Mouse (Mus musculus) kidney, embryonic 14.5 days (tissue): ENCODE measurements at regions not wholly inside any gene's neighbourhood (a gene's known extent, or its start where the extent isn't known, plus 50 kb on each side); places are given as distances from the start of the nearest gene placed in this dataset.

Source experiments
- ATAC-seq: fragments of 200-750 bp; cut with Nextera tagmentation; 2 replicates; pipeline ENCODE4 v1.8.0; 2017; ENCODE audit warnings: moderate number of reproducible peaks, mild to moderate bottlenecking, moderate TSS enrichment, moderate library complexity; ENCODE audit not compliant: low FRiP score, low TSS enrichment
- H3K27ac ChIP-seq: fragments of 300-500 bp; sonication (generic); 2 replicates; pipeline ENCODE4 v1.5.1; 2014; ENCODE audit warnings: low read depth, mild to moderate bottlenecking, low read length, moderate library complexity, mixed read lengths
- H3K27me3 ChIP-seq: fragments of 300-500 bp; sonication (generic); 2 replicates; pipeline ENCODE4 v1.6.1; 2014; ENCODE audit warnings: mild to moderate bottlenecking, low read length; ENCODE audit not compliant: control insufficient read depth, insufficient read depth
- H3K36me3 ChIP-seq: fragments of 300-500 bp; sonication (generic); 2 replicates; pipeline ENCODE4 v1.6.1; 2014; ENCODE audit warnings: low read length, mixed read lengths; ENCODE audit not compliant: control insufficient read depth, insufficient read depth
- H3K4me1 ChIP-seq: fragments of 300-500 bp; sonication (generic); 2 replicates; pipeline ENCODE4 v1.6.1; 2014; ENCODE audit warnings: low read length, mixed read lengths; ENCODE audit not compliant: control insufficient read depth, insufficient read depth
- H3K4me2 ChIP-seq: fragments of 300-500 bp; sonication (generic); replicated peaks from 2 replicates; pipeline ENCODE4 v1.6.1; 2014; ENCODE audit warnings: low read depth, mild to moderate bottlenecking, low read length
- H3K4me3 ChIP-seq: fragments of 300-500 bp; sonication (generic); 2 replicates; pipeline ENCODE4 v1.5.1; 2014; ENCODE audit warnings: mild to moderate bottlenecking, low read length
- H3K9ac ChIP-seq: fragments of 300-500 bp; sonication (generic); 2 replicates; pipeline ENCODE4 v1.6.1; 2014; ENCODE audit warnings: low read depth, mild to moderate bottlenecking, low read length, moderate library complexity
- H3K9me3 ChIP-seq: fragments of 300-500 bp; sonication (generic); 2 replicates; pipeline ENCODE4 v1.6.1; 2016; ENCODE audit warnings: low read length; ENCODE audit not compliant: control insufficient read depth
- WGBS: fragments of 180-500 bp; shearing (Covaris S2); extraction: QIAGEN DNeasy Blood & Tissue Kit; methylation state at CpG from one replicate; pipeline ENCODE4 v1.1.7; 2014; 5-methylcytosine and 5-hydroxymethylcytosine counted together

DNA sequence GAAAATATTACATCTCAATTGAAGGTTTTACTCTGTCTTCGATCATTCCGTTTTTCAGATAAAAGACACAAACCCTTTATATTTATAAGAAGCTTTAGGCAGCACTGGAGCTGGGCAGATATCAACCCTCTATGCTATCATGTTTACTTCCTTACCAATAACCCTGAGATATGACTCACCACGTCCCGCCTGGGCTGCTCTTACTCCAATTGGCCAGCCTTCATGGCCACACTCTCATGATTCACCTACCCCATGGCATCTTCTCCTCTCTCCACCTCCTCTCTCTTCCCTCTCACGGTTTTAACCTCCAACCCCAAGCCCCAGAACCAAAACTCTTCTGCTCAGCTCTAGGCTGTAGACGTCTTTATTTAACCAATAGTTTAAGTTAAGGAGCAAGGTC, 171.9 kb upstream of the Ubl3 start:
- 83% methylated on average over 6 of the region's 6 CpGs for WGBS
- no peak overlapping the region for H3K9ac ChIP-seq
- no peak overlapping the region for H3K4me2 ChIP-seq
- no peak for ATAC-seq
- H3K27me3 ChIP-seq: no peaks in the 10 kb centered on the region
- 0 out of 2 replicates have a peak, but pooled peaks cover 2% of the 10 kb centered on the region for H3K9me3 ChIP-seq
- no peak overlapping the region for H3K4me3 ChIP-seq
- H3K36me3 ChIP-seq: no peaks in the 10 kb centered on the region
- no peaks in the 10 kb centered on the region for H3K4me1 ChIP-seq
- H3K27ac ChIP-seq: no peak overlapping the region

GRCm38 (mm10) chr5:148723677-148724227, 171.2 kb upstream of the Ubl3 start:
- ATAC-seq: no peak
- H3K9ac ChIP-seq: no peak overlapping the region

GRCm38 (mm10) chr5:148720604-148721003, 168.0 kb upstream of the Ubl3 start:
- ATAC-seq: no peak
- Histone ChIP-seq H3K27ac (no peak overlapping the region), H3K4me3 (no peak overlapping the region), H3K4me1 (no peaks in the 10 kb centered on the region), H3K4me2 (no peak overlapping the region), H3K36me3 (no peaks in the 10 kb centered on the region), H3K9me3 (peaks cover 3% of the 10 kb centered on the region; the same call in 1 of the 2 replicates), H3K27me3 (no peaks in the 10 kb centered on the region), H3K9ac (no peak overlapping the region)
- WGBS: 95% methylated on average over 5 of the region's 5 CpGs

More at GRCm38 (mm10) chr5:148723677-148724227, 171.2 kb upstream of the Ubl3 start:
- H3K9me3 ChIP-seq: 0 out of 2 replicates have a peak, but pooled peaks cover 2% of the 10 kb centered on the region
- H3K27me3 ChIP-seq: no peaks in the 10 kb centered on the region
- H3K4me1 ChIP-seq: no peaks in the 10 kb centered on the region
- WGBS: 91% methylated on average over 11 of the region's 11 CpGs
- H3K36me3 ChIP-seq: no peaks in the 10 kb centered on the region
- no peak overlapping the region for H3K27ac ChIP-seq
- H3K4me2 ChIP-seq: no peak overlapping the region
- H3K4me3 ChIP-seq: no peak overlapping the region

DNA sequence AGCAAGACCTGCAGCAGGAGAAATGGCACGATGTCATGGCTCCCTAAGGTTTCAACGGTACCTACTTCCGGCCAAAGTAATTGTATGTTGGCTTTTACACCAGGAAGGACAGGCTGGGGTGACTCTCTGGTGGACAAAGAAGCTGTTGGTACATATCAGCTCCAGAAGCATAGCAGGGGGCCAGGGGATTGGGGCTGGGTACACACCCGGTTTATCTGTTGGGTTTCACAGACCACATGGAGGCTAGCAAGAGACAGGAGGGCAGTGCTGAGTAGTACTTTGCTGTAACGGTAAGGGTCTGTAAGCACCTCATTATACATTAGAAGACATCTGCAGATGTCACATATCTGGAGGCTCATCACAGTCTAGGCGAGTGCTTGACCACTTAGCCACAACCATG, 164.0 kb upstream of the Ubl3 start:
- H3K4me1 ChIP-seq: no peaks in the 10 kb centered on the region
- H3K27me3 ChIP-seq: no peaks in the 10 kb centered on the region
- no peak overlapping the region for H3K9ac ChIP-seq
- H3K27ac ChIP-seq: no peak overlapping the region
- H3K4me2 ChIP-seq: no peak overlapping the region
- 89% methylated on average over 6 of the region's 6 CpGs for WGBS
- no peak for ATAC-seq
- peaks cover 3% of the 10 kb centered on the region; the same call in 1 of the 2 replicates for H3K9me3 ChIP-seq
- no peaks in the 10 kb centered on the region for H3K36me3 ChIP-seq
- no peak overlapping the region for H3K4me3 ChIP-seq

DNA sequence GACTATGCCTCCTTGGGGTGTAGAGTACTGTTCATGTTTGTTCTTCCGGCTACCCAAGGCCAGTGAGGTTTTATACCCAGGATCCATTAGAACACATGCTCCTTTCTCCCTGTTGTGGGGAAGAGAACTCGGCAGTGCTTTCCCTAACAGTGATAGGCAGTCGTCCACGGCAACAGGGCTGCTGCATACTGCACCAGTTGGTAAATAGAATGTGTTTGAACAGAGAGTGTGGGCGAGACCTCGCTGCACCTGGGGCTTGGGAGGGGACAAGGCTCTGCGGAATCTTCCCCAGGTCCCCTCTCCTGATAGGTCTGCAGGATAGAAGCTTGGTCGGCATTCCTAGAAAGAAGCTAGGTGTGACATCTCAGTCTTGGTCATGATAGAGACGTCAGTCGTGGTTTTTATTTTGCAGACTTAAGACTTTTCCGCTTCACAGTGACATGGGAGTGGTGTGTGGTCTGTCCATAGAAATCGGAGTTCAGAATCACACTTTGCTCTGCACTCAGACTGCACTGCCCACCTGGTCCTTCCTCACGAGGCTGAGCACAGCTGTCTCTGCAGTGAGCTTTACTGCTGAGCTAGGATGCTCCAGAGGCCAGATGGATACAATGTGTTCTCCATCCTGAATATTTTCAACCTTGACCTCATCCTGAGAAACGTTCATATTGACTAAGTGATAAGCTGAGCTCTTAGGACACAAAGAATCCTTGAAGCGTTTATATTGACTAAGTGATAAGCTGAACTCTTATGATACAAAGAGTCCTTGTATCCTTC, 162.8 kb upstream of the Ubl3 start:
- 73% methylated on average over 15 of the region's 15 CpGs for WGBS
- no peak overlapping the region for H3K4me3 ChIP-seq
- H3K9ac ChIP-seq: no peak overlapping the region
- H3K4me1 ChIP-seq: no peaks in the 10 kb centered on the region
- ATAC-seq: no peak
- no peak overlapping the region for H3K4me2 ChIP-seq
- H3K36me3 ChIP-seq: no peaks in the 10 kb centered on the region
- no peaks in the 10 kb centered on the region for H3K27me3 ChIP-seq
- peaks cover 3% of the 10 kb centered on the region; the same call in 1 of the 2 replicates for H3K9me3 ChIP-seq
- H3K27ac ChIP-seq: no peak overlapping the region

DNA sequence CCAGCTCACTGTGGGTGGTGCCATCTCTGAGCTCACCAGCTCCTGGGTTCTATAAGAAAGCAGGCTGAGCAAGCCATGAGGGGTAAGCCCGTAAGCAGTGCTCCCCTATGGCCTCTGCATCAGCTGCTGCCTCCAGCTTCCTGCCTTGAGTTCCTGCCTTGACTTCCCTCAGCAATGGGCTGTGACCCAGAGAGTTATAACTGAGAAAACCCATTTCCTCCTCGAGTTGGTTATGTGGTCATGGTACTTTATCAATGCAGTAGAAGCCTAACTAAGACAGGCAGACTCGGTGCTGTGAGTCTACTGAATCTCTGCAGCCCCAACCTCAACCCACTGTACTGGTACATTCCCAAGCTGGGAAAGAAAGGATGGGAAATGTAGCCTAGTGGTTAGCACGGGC, 162.2 kb upstream of the Ubl3 start:
- Histone ChIP-seq H3K9me3 (peaks cover 3% of the 10 kb centered on the region; the same call in 1 of the 2 replicates), H3K4me2 (no peak overlapping the region), H3K4me1 (no peaks in the 10 kb centered on the region), H3K27ac (no peak overlapping the region), H3K27me3 (no peaks in the 10 kb centered on the region), H3K9ac (no peak overlapping the region), H3K36me3 (no peaks in the 10 kb centered on the region), H3K4me3 (no peak overlapping the region)
- no peak for ATAC-seq
- WGBS: 78% methylated on average over 4 of the region's 4 CpGs

- no peaks in the 10 kb centered on the region for H3K4me1 ChIP-seq
- no peak overlapping the region for H3K27ac ChIP-seq
- no peak for ATAC-seq
- H3K9me3 ChIP-seq: peaks cover 3% of the 10 kb centered on the region; the same call in 1 of the 2 replicates
- H3K36me3 ChIP-seq: no peaks in the 10 kb centered on the region
- no peak overlapping the region for H3K4me3 ChIP-seq
- H3K27me3 ChIP-seq: no peaks in the 10 kb centered on the region
- H3K9ac ChIP-seq: no peak overlapping the region
- 90% methylated on average over 5 of the region's 5 CpGs for WGBS
- H3K4me2 ChIP-seq: no peak overlapping the region
Observed at GRCm38 (mm10) chr5:148713796-148714195, 161.2 kb upstream of the Ubl3 start.

DNA sequence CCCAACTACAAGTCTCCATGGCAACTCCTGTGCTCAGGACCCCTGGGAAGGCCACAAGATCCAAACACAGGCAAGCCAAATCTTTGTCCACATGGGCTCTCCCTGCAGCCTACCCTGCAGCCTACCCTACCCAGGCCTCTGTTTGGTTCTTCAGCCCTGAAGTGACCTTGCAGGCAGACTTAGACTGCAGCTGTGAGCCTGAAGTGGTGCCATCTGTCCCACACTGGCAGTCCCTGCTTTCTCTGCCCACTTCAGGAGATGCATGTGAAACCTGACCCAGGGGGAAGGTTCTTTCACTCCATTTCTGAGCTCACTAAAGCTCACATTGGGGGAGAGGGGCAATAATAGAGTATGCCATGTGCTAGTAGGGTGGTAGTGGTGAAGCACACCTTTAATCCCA, 160.4 kb upstream of the Ubl3 start:
- Histone ChIP-seq H3K4me1 (0 out of 2 replicates have a peak, but pooled peaks cover 5% of the 10 kb centered on the region), H3K9ac (no peak overlapping the region), H3K4me3 (no peak overlapping the region), H3K27ac (no peak overlapping the region), H3K9me3 (no peaks in the 10 kb centered on the region; the same call in 1 of the 2 replicates), H3K27me3 (no peaks in the 10 kb centered on the region), H3K36me3 (no peaks in the 10 kb centered on the region), H3K4me2 (no peak overlapping the region)
- no peak for ATAC-seq

DNA sequence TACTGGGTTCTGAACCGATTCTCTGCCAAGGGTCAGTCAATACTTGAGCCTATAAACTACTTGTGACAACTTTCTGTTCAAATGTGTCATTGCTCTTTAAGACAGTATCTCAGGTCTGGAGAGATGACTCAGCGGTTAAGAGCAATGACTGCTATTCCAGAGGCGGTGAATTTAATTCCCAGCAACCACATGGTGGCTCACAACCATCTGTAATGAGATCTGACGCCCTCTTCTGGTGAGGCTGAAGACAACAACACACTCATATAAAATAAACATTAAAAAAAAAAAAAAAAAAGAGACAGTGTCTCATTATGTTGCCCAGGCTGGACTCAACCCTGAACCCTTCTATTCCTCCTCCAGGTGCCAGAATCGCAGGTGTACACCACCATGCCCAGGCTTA, 159.0 kb upstream of the Ubl3 start:
- ATAC-seq: no peak
- WGBS: 81% methylated on average over 5 of the region's 5 CpGs

More for the DNA sequence above, 159.0 kb upstream of the Ubl3 start:
- H3K4me1 ChIP-seq: 0 out of 2 replicates have a peak, but pooled peaks cover 11% of the 10 kb centered on the region
- H3K9ac ChIP-seq: no peak overlapping the region
- no peak overlapping the region for H3K4me3 ChIP-seq
- H3K27ac ChIP-seq: no peak overlapping the region
- H3K9me3 ChIP-seq: no peaks in the 10 kb centered on the region; the same call in 1 of the 2 replicates
- no peaks in the 10 kb centered on the region for H3K27me3 ChIP-seq
- no peak overlapping the region for H3K4me2 ChIP-seq
- no peaks in the 10 kb centered on the region for H3K36me3 ChIP-seq
